Mouse (Mus musculus): ENCODE data around the gene Musk. TPM values are rescaled to one million over a fixed set of nuclear protein-coding genes. Genes with fewer than 3 reads are reported as not detected.

Musk gene
- polyA plus RNA-seq, 1 experiment from 2014 or later, result not detected

GRCm38 (mm10) chr4:58419225-58419624, 133.5 kb downstream of the Musk start:
- Histone ChIP-seq H3K27ac (ENCODE audit: low read depth, low read length) (no peak overlapping the region), H3K9me3 (ENCODE audit: control insufficient read depth, low read length) (no peaks in the 10 kb centered on the region; the same call in 1 of the 2 replicates), H3K9ac (ENCODE audit: low read length) (no peak overlapping the region), H3K4me3 (ENCODE audit: low read depth, low read length) (no peak overlapping the region), H3K4me2 (no peak overlapping the region), H3K36me3 (ENCODE audit: control insufficient read depth, insufficient read depth, low read length) (no peaks in the 10 kb centered on the region), H3K4me1 (ENCODE audit: control insufficient read depth, insufficient read depth, low read length) (no peaks in the 10 kb centered on the region), H3K27me3 (ENCODE audit: control insufficient read depth, insufficient read depth, low read length) (no peaks in the 10 kb centered on the region)
- 54% methylated on average over 5 of the region's 5 CpGs for WGBS
- no peak for ATAC-seq (ENCODE audit: low FRiP score)
- DNase-seq (ENCODE audit: low spot score, missing footprints), result no peak

- ATAC-seq (ENCODE audit: low FRiP score), result no peak
- Histone ChIP-seq H3K4me3 (ENCODE audit: low read depth, low read length) (no peak overlapping the region), H3K4me2 (no peak overlapping the region), H3K36me3 (ENCODE audit: control insufficient read depth, insufficient read depth, low read length) (no peaks in the 10 kb centered on the region), H3K9me3 (ENCODE audit: control insufficient read depth, low read length) (no peaks in the 10 kb centered on the region; the same call in 1 of the 2 replicates), H3K4me1 (ENCODE audit: control insufficient read depth, insufficient read depth, low read length) (no peaks in the 10 kb centered on the region), H3K27me3 (ENCODE audit: control insufficient read depth, insufficient read depth, low read length) (no peaks in the 10 kb centered on the region), H3K9ac (ENCODE audit: low read length) (no peak overlapping the region), H3K27ac (ENCODE audit: low read depth, low read length) (no peak overlapping the region)
- no peak for DNase-seq (ENCODE audit: low spot score, missing footprints)
- WGBS, result 81% methylated on average over 9 of the region's 9 CpGs
These were observed 137.6 kb downstream of the Musk start for GRCm38 (mm10) chr4:58423276-58423930.

Other genes with a start within 250 kb of the Musk start
- 1.7 and 2.2 TPM in 2 replicates for gene Svep1, start 79.1 kb upstream of the Musk start, polyA plus RNA-seq (2014; fragmentation: Nextera tagmentation; extraction: Ambion mirVana)